Mouse (Mus musculus) testis, adult 2 months (tissue): Measurements from ENCODE around the gene Ncf1. TPM values are rescaled to one million over a fixed set of nuclear protein-coding genes. Genes with fewer than 3 reads are reported as not detected.

Experiments
- H3K27ac ChIP-seq: fragments of 200-500 bp; 2 replicates; pipeline ENCODE4 v1.5.1; 2012; ENCODE audit warnings: low read depth, low read length; ENCODE audit not compliant: control insufficient read depth, insufficient read depth
- H3K27me3 ChIP-seq: fragments of 200-500 bp; 2 replicates; pipeline ENCODE4 v1.6.1; 2012; ENCODE audit warnings: mild to moderate bottlenecking, low read length, moderate library complexity; ENCODE audit not compliant: control insufficient read depth, insufficient read depth
- H3K36me3 ChIP-seq: fragments of 200-500 bp; 2 replicates; pipeline ENCODE4 v1.6.1; 2012; ENCODE audit warnings: mild to moderate bottlenecking, low read length; ENCODE audit not compliant: control insufficient read depth, insufficient read depth
- H3K4me1 ChIP-seq: fragments of 200-500 bp; 2 replicates; pipeline ENCODE4 v1.6.1; 2012; ENCODE audit warnings: low read length; ENCODE audit not compliant: control insufficient read depth, insufficient read depth
- H3K4me3 ChIP-seq: fragments of 200-500 bp; 2 replicates; pipeline ENCODE4 v1.5.1; 2012; ENCODE audit warnings: low read depth, mild to moderate bottlenecking, low read length, moderate library complexity, mixed read lengths; ENCODE audit not compliant: control insufficient read depth
- CTCF ChIP-seq: fragments of 200-500 bp; IDR thresholded peaks from 2 replicates; pipeline ENCODE4 v1.5.1; 2012; ENCODE audit warnings: low read depth, mild to moderate bottlenecking, inconsistent platforms, low read length, moderate library complexity; ENCODE audit not compliant: control insufficient read depth, insufficient read depth, insufficient replicate concordance
- POLR2A ChIP-seq: fragments of 200-500 bp; IDR thresholded peaks from 2 replicates; pipeline ENCODE4 v1.6.1; 2012; ENCODE audit warnings: low read depth, mild to moderate bottlenecking, inconsistent platforms, low read length, moderate library complexity; ENCODE audit not compliant: control insufficient read depth
- polyA plus RNA-seq: library from polyadenylated mRNA; depleted of rRNA; stranded (reverse); fragments of >200 nt; gene quantifications from 2 replicates; pipeline ENCODE4 v1.2.3, GENCODE M21; 2012

Ncf1 gene
- polyA plus RNA-seq, 1 experiment: 0.56 TPM

GRCm38 (mm10) chr5:134246146-134246545 lies 16.7 kb upstream of the Ncf1 start:
- peaks cover 8% of the 10 kb centered on the region for H3K36me3 ChIP-seq

GRCm38 (mm10) chr5:134244890-134245289 lies 15.5 kb upstream of the Ncf1 start:
- Histone ChIP-seq H3K27me3 (no peaks in the 10 kb centered on the region), H3K4me1 (no peaks in the 10 kb centered on the region), H3K27ac (no peak overlapping the region), H3K36me3 (peaks cover 8% of the 10 kb centered on the region), H3K4me3 (no peak overlapping the region)
- no peak for TF ChIP-seq POLR2A
- TF ChIP-seq CTCF: no peak

More at GRCm38 (mm10) chr5:134246146-134246545, 16.7 kb upstream of the Ncf1 start:
- no peaks in the 10 kb centered on the region for H3K4me1 ChIP-seq
- TF ChIP-seq POLR2A (no peak), CTCF (no peak)
- no peak overlapping the region for H3K27ac ChIP-seq
- no peak overlapping the region for H3K4me3 ChIP-seq
- no peaks in the 10 kb centered on the region for H3K27me3 ChIP-seq

GRCm38 (mm10) chr5:134243661-134244436 lies 14.4 kb upstream of the Ncf1 start:
- no peak overlapping the region for H3K27ac ChIP-seq

GRCm38 (mm10) chr5:134241831-134242230 lies 12.4 kb upstream of the Ncf1 start:
- Histone ChIP-seq H3K27me3 (no peaks in the 10 kb centered on the region), H3K4me3 (no peak overlapping the region), H3K36me3 (peaks cover 6% of the 10 kb centered on the region), H3K4me1 (no peaks in the 10 kb centered on the region), H3K27ac (no peak overlapping the region)
- no peak for TF ChIP-seq CTCF
- no peak for TF ChIP-seq POLR2A

More at GRCm38 (mm10) chr5:134243661-134244436, 14.4 kb upstream of the Ncf1 start:
- H3K27me3 ChIP-seq: no peaks in the 10 kb centered on the region
- H3K4me1 ChIP-seq: no peaks in the 10 kb centered on the region
- no peak overlapping the region for H3K4me3 ChIP-seq
- H3K36me3 ChIP-seq: peaks cover 6% of the 10 kb centered on the region
- TF ChIP-seq CTCF (no peak), POLR2A (no peak)

GRCm38 (mm10) chr5:134237936-134238760 lies 8.7 kb upstream of the Ncf1 start:
- H3K27ac ChIP-seq: no peak overlapping the region
- H3K36me3 ChIP-seq: no peaks in the 10 kb centered on the region; the same call in 1 of the 2 replicates
- H3K4me3 ChIP-seq: no peak overlapping the region
- H3K27me3 ChIP-seq: no peaks in the 10 kb centered on the region
- H3K4me1 ChIP-seq: no peaks in the 10 kb centered on the region
- TF ChIP-seq CTCF (no peak), POLR2A (no peak)

GRCm38 (mm10) chr5:134237508-134237907 lies 8.1 kb upstream of the Ncf1 start:
- Histone ChIP-seq H3K4me1 (no peaks in the 10 kb centered on the region; the same call in 1 of the 2 replicates), H3K27ac (no peak overlapping the region), H3K27me3 (no peaks in the 10 kb centered on the region), H3K36me3 (no peaks in the 10 kb centered on the region; the same call in 1 of the 2 replicates), H3K4me3 (no peak overlapping the region)
- TF ChIP-seq CTCF (no peak), POLR2A (no peak)

- no peaks in the 10 kb centered on the region for H3K27me3 ChIP-seq
- no peak overlapping the region for H3K4me3 ChIP-seq
- no peak overlapping the region for H3K27ac ChIP-seq
- TF ChIP-seq POLR2A (no peak), CTCF (no peak)
- peaks cover 3% of the 10 kb centered on the region; the same call in 1 of the 2 replicates for H3K4me1 ChIP-seq
- no peaks in the 10 kb centered on the region; the same call in 1 of the 2 replicates for H3K36me3 ChIP-seq
These were observed 7.4 kb upstream of the Ncf1 start for GRCm38 (mm10) chr5:134236796-134237195.
